Mouse (Mus musculus) heart, postnatal 36 days (tissue): ENCODE data around the gene Cdhr4. TPM values are rescaled to one million over a fixed set of nuclear protein-coding genes. Genes with fewer than 3 reads are reported as not detected.

Source experiments
- total RNA-seq, 2 experiments: library from RNA; stranded (reverse); gene quantifications; 2 replicates each; pipeline ENCODE4 v1.2.3; 2021

Gene Cdhr4
- total RNA-seq, 2 experiments from 2014 or later, result 0.14 to 1.0 TPM

Other genes with a start within 250 kb of the Cdhr4 start
- 10 to 100 TPM; 47.2 to 52.6 TPM for gene Rbm5, start 221.5 kb upstream of the Cdhr4 start, total RNA-seq
- 10 to 100 TPM; 29.0 to 30.7 TPM for gene Rbm6, start 119.3 kb upstream of the Cdhr4 start, total RNA-seq
- 10 to 100 TPM; 11.9 to 12.2 TPM for gene Mon1a, start 104.3 kb upstream of the Cdhr4 start, total RNA-seq
- 1 to 10 TPM; 1.8 to 2.2 TPM for gene Mst1r, start 85.6 kb upstream of the Cdhr4 start, total RNA-seq
- gene Actl11, start 64.0 kb upstream of the Cdhr4 start, total RNA-seq, result not detected
- not detected for gene Camkv, start 56.8 kb upstream of the Cdhr4 start, total RNA-seq
- gene Traip, start 42.4 kb upstream of the Cdhr4 start, total RNA-seq, result 1 to 10 TPM; 1.0 to 1.3 TPM
- gene Uba7, start 17.0 kb upstream of the Cdhr4 start, total RNA-seq, result 10 to 100 TPM; 11.6 to 20.2 TPM
- gene Gm20661, start 9.4 kb upstream of the Cdhr4 start, total RNA-seq, result under 1 TPM; 0.25 to 0.30 TPM
- 10 to 100 TPM; 10.3 to 11.8 TPM for gene Inka1, start 6.6 kb upstream of the Cdhr4 start, total RNA-seq
- gene Gm20662, start 3.9 kb downstream of the Cdhr4 start, total RNA-seq, result 1 to 10 TPM; 1.4 to 1.5 TPM
- gene Ip6k1, start 10.0 kb downstream of the Cdhr4 start, total RNA-seq, result 10 to 100 TPM; 45.2 to 48.0 TPM
- gene Gmppb, start 56.7 kb downstream of the Cdhr4 start, total RNA-seq, result 10 to 100 TPM in 1 of 2 experiments, 1 to 10 TPM in 1; 8.4 to 10.4 TPM
- gene Amigo3, start 60.7 kb downstream of the Cdhr4 start, total RNA-seq, result 1 to 10 TPM; 1.1 to 1.4 TPM
- gene Mst1, start 87.9 kb downstream of the Cdhr4 start, total RNA-seq, result not detected
- gene Rnf123, start 90.8 kb downstream of the Cdhr4 start, total RNA-seq, result 10 to 100 TPM; 94.2 to 97.4 TPM
- gene Apeh, start 102.1 kb downstream of the Cdhr4 start, total RNA-seq, result 10 to 100 TPM; 38.6 to 50.2 TPM
- gene Bsn, start 197.9 kb downstream of the Cdhr4 start, total RNA-seq, result under 1 TPM in 1 of 2 experiments, not detected in 1; 0.03 TPM